Mouse (Mus musculus): ENCODE measurements at regions not wholly inside any gene's neighbourhood (a gene's known extent, or its start where the extent isn't known, plus 50 kb on each side); places are given as distances from the start of the nearest gene placed in this dataset.
"Not testable (repeated sequence)": the region's sequence is repeated elsewhere in the genome, so short reads cannot be mapped to it uniquely, and the experiment has no call there.

DNA sequence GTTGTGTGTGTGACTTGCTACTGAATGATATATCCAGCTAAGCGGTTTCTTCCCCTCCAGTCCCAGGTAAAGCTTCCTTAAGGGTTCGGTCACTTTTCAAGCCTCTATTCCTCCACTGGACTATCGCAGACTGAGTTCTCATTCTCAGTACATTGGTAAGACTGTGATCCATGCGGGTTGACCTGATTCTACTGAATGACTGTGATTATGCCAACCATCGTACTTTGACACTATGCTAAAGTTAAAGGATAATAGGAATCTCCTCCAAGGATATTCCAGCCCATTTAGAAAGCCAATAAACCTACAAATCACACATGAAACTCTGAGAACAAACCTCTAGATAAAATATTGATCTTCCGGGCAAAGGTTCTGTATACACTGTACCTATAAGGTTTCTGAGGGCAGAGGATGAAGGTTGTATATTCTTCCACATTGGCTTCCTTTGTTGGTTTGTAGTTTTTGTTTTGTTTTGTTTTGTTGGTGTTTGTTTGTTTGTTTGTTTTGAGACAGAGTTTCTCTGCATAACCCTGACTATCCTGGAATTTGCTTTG is 223.7 kb upstream of the Zpld1 start:
- DNase-seq (ENCODE audit: low spot score): no peak

DNA sequence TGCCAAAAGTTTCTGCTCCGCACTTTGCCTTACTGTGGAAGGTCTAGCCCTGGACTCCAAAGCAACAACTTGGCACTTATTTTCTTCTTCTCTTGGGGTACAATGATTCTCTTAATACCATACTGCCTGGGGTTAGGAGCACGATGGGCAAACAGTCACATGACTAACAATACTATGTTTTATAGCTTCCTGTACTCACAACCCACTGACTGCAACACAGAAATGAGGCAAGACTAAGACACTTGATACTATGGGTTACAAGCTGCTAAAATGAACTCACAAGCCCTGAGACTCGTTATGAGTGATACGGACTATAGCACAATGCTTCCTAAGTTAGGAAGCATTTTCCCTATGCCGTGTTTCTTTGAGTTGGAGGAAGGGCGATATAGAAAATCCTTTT is 222.3 kb upstream of the Zpld1 start:
- no peak for DNase-seq (ENCODE audit: low spot score)

DNA sequence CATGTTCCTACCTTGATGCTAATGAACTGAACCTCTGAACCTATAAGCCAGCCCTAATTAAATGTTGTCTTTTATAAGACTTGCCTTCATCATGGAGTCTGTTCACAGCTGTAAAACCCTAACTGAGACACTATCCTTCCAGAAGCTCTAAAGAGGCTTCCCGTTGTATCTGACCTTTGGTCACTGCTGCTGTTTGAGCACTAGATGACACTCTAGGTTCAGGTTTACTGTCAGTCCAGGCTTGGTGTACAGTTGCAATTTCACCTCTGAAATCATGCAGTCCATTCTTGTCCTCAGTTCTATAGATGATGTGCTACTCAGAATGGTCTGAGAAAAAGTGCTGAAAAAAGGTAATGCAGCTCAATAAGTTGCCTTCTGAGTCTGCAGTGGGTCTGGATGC is 221.9 kb upstream of the Zpld1 start:
- DNase-seq (ENCODE audit: low spot score): no peak

DNA sequence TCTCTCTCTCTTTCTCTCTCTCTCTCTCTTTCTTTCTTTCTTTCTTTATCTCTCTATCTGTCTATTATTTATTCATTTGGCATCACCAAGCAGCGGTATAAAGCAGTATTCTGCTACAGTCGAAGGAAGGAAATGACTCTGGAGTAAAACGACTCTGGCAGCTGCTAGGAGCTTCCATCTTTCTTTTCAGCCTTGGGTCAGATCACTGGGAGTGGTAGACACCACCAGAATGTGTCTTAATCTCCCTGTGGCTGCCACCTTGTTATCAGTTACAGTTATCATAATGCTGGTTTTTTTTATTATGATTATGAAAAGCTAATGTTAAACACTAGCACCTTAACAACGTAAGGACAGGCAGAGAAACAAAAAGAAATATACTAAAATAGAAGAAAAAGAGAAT is 219.2 kb upstream of the Zpld1 start:
- DNase-seq (ENCODE audit: low spot score): no peak

DNA sequence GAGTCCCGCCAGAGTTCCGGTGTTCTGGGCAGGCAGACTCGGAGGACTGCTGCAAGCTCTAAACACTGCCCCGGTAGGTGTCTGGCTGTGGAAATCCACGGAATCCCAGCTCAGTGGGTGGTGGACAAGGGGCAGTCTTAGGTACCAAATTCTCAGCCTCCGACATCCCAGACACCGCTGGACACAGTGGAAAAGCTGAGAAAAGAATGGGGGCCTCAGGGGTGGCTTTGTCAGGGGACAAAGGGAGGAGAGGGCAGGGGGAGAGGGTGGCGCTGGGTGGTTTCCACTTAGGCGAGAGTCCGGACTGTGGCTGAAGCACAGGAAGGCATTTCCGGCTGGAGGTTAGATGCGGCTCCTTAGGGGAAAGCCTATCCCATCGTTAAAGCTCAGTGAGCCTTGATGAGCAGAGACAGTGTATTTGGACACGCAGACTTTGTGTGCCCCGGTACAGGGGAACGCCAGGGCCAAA is 217.5 kb upstream of the Zpld1 start:
- DNase-seq (ENCODE audit: low spot score): no peak

DNA sequence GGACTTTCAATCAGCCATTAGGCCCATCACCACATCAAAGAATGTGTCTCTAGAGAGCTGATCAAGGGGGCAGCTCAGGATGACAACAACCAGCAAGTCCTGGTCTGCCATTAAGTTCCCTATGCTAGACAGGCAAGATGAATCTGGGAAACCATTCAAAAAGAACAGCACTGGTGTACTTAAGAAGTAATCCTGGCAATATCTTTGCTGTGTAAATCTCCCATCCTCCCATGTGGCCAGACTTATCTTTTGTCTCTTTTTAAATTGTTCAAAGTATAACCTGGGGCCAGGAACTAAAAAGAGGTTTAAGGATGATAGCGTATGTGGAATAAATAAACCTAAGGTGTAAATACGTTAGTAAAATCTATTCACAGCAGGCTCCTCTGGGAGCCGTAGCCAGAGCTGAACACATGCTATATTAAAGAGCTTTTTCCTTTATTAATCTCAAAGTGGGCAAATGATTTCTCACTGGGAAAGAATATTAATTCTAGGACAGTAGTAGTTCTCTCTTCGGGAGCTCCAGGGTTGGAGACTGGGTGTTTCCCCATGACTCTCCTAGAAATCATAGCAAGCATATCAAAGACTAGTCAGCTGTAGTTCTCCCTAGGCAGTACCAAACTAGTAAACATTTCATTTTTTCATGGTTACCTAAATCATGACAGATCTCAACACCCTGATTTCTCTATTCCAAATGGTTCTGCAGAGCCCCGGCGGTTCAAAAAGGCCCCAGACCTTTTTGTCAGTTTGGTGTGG is 216.8 kb upstream of the Zpld1 start:
- no peak for DNase-seq (ENCODE audit: low spot score)

DNA sequence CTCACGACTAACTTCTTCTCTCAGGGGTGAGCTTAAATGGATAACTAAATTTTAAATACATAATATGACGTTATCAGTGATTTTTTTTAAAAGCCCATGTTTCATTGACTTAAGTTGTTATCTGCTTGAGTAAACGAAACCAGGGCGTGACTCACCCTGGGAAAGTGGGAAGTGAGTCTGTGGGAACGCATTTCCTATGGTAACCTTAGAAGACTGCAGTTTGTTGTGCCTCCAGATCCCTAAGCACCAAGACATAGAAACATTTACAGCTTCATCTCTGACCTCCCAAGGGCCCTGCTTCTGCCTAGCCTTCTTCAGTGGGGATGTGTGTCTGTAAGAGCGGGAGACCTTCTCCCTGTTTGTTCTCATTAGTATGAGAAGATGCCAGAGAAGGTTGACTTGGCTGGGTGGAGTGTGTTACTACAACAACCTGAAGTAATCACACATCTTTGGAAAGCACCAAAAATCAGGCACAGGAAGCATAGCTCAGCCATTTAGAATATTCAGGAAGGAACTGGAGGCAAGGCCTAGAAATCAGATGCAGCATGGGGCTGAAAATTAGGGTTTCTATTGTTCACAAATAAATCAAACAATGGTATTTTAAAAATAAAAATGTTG is 207.1 kb upstream of the Zpld1 start:
- no peak for DNase-seq (ENCODE audit: low spot score)

DNA sequence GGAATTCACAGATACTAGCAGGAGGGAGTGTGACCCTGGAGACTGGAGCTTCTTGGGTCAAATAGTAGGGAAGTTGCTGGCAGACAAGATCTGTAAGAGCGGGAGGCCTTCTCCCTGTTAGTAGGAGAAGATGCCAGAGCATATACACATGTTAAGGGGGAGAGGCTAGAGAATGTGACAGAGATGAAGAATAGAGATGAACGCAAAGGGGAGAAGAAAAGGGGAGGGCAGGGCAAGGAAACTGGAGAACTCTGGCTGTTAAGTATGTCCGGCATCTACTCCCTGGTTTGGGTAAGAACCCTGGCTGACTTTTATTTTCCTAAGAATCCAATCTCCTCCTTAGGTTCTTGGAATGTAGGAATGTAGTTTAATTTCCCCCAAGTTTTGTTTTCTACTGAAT is 206.5 kb upstream of the Zpld1 start:
- no peak for DNase-seq (ENCODE audit: low spot score)

DNA sequence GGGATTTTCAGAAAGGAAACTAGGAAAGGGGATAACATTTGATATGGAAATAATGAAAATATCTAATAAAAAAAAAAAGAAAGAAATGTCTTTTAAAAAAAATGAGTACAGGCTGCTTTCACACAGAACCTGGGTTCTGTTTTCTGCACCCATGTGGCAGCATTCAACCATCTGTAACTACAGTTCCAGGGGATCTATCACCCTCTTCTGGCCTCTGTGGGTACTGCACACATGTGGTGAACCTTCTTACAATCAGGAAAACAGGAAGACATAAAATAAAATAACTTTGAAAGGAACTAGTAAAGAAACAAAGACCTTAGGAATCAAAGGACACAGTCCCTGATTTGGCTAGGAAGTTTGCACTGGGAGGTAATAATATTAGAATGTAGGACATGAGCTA is 205.5 kb upstream of the Zpld1 start:
- DNase-seq (ENCODE audit: low spot score): no peak

DNA sequence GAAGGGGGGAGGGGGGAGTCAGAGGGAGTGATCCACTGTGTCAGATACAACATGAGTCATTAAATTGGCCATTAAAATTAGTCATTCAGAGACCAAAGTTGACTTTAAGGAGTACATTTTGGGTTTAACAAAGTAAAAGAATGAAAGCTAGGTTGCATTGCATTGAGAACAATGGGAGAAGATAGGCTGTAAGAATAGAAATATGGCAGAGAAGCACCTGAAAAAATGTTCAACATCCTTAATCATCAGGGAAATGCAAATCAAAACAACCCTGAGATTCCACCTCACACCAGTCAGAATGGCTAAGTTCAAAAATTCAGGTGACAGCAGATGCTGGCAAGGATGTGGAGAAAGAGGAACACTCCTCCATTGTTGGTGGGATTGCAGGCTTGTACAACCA is 202.0 kb upstream of the Zpld1 start:
- not testable (repeated sequence) for DNase-seq (ENCODE audit: low spot score)

DNA sequence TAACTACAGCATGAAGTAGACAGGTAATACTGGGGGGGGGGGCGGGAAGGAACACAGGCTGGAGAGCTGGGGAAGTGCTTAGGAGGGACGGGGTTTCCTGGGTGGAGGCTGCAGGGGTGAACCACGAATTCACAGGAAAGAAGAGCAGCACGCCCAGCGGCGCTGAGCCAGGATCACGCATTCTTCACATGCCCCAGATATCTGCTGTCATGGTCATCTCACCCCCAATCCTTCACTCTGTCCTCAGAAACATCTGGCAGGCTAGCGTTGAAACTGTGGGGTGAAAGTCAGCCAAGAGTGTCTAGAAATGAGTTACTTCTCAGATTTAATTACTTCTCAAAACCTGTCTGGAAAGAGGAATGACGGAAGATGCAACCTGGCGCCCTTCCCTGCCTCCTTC is 197.3 kb upstream of the Zpld1 start:
- DNase-seq (ENCODE audit: low spot score): no peak

DNA sequence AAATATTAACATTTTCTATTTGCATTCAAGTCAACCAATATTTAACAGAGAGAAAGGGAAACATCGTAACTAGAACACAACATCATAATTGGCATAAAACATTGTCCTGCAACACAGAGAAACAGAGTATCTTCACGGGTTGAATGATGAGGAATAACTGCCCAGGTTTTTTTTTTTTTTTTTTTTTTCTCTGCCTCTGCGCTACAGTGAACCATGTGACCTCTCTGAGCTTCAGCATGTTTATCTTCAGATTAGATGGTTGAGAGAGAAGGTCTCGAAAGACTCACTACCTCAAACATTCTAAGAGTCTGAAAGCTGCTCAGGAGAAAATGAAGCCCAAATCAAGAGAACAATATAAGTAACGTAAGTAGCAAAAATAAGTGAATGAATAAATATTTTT is 196.4 kb upstream of the Zpld1 start:
- no peak for DNase-seq (ENCODE audit: low spot score)

DNA sequence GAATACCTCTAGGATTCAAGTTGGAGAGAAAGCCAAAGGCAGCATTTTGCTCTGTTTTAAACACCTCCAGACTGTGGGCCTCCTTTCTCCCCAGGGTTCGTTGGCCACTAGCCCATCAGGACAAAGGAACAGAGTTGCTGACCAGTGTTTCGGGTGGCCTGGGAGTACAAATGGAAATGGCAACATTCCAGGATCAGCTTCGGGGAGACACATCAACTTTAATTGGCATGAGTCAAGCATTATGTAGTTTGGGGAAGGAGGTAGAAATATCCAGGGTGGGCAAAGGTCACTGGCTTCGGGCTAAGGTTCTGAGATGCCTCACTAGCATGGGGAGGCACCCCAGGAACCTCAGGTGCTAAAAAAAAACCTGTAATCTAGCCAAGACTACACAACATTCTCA is 194.3 kb upstream of the Zpld1 start:
- DNase-seq (ENCODE audit: low spot score): no peak

DNA sequence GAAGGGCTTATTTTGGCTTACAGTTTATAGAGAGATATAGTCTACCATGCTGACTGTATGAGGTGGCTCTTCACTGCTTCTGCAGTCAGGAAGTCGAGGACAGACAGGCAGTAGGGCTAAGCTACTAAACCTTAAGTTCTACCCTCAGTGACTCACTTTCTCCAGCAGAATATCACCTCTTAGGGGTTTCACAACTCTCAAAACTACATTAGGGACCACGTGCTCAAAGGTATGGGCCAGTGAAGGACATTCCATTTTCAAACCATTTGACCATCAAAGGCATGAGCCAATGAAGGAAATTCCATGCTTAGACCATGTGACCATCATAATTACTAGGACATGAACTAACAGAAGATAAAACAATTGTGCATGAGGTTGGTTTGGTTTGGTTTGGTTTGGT is 186.6 kb upstream of the Zpld1 start:
- DNase-seq (ENCODE audit: low spot score): no peak

DNA sequence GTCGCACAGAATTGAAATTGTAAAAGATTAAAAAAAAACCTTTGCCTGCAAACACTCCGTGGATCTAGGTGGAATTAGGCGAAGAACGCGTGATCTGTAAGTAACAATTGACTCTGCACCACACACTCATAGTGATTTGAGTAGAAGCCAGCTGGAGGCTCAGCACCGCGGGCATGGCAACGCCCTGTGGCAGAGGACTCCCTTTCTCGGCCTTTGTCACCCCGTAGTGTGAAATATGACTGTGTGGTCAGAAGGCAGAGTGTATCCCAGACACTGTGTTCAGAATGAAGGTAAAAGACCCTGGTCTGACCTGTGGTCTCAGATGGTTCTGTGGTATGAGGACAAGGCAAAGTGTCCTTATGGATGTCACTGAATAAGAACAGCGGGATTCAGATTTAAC is 183.0 kb upstream of the Zpld1 start:
- no peak for DNase-seq (ENCODE audit: low spot score)

DNA sequence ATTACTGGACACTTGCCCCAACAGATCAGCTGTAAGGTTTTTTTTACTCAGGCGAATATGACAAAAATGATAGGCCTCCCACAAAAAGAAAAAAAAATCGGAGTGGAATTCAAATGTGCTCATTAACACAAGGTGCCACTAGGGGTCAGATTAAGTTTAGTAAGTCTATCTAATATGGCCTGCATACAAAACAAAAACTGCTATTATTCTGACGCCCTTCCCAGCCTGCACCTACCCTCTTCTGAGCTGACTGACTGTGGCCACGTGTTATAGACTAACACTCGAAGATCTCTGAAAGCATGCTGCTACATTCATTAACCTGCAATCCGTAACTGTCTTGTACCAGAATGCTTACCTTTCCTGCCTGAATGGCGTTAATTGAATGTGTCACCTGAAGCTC is 182.5 kb upstream of the Zpld1 start:
- no peak for DNase-seq (ENCODE audit: low spot score)

DNA sequence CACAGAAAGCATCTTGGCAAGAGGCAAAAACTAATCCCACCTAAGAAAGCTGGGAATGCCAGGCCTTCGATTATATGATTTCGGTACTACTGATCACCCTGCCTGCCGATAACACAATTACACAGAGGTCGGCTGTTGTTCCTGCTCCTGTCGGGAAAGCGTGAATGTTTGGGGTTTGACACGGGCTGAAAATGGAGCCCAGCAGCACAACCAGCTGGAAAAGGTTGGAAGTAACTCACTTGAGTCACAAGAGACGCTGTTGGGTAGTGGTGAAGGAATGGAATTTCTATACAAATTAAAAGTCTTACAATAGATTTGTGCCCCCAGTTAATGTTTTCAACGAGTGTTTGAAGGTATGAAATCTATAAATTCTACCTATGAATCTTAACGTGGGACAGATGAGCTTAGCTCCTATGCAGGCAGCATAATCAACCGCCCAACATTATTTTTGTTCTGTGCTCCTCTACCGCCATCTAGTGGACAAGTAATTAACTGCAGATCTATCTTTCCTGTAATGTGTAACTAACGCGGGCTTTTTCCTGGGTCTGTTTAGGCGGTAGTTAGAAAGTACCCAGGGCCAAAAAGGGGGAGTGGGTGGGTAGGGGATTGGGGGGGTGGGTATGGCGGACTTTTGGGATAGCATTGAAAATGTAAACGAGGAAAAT is 178.9 kb upstream of the Zpld1 start:
- DNase-seq (ENCODE audit: low spot score): no peak

DNA sequence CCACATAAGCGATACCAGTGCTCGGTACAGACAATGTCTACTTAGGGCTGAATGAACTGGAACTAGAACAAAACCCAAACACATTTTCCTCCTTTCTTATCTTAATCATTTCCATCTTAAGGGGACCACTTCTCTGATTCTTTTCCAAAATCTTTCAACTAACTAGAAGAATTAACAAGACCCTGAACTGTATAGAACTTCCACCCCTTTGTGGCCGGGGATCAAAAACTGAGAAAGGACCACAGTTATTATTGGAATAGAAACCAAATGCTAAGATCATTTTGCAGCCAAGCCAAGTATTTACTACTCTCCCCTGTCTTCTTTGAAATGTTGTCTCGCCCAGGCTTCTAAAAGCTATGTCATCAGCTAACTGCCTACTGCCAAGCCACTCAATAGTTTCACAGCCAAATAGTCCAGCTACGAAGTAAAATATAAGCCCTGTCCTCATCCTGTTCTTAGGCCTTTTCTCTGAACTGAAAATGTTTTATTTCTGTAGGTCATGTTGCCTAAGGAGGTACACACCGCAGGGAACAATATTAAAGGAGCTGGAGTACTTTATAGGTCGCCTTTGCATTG is 177.3 kb upstream of the Zpld1 start:
- DNase-seq (ENCODE audit: low spot score): no peak

DNA sequence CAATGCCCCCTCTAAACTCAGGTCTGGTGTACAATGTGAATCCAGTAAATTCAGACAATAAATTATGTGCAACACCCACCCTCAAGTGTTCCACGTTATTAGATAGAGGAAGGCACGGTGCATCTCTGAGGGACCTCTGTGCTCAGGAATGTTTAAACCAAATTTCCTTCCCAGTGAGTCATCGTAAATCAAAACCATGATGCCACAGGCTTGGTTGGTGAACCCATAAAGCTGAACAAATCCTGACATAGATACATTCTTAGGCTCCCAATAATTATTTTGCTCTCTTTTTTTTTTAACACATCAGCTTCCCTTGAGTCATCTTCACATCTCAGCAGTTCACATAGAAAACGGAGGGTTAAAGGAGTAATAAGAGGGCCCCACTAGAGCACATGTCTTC is 173.6 kb upstream of the Zpld1 start:
- no peak for DNase-seq (ENCODE audit: low spot score)

DNA sequence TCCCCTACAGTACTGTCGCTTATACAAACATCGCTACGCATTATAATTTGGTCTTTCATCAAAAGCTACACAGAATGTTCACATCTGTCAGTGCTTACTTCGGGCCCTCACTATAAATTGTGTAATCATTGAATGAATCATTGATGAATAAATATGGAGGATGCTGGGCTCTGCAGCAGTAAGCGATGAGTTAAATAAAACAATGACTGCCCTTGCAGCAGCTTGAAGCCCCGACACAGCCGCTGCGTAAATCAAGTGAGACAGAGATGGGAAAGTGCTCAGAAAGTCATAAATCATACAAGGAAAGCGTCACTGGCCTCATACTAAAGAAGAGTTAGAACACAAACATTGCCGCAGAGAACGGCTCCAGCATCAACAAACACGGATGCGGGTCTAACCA is 172.9 kb upstream of the Zpld1 start:
- DNase-seq (ENCODE audit: low spot score): no peak

DNA sequence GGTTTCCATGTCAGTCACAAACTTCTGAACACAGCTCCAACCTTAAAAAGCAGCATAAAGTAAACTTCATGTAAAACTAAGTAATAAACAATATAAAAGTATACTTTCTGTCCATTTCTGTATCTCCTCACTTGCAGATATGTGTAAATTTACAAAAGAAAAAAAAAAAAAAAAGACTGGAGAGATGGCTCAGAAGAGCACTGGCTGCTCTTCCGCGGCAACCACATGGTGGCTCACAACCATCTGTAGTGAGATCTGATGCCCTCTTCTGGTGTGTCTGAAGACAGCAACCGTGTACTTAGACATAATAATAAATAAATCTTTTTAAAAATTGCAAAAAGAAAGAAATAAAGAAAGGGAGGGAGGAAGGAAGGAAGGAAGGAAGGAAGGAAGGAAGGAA is 171.9 kb upstream of the Zpld1 start:
- no peak for DNase-seq (ENCODE audit: low spot score)

DNA sequence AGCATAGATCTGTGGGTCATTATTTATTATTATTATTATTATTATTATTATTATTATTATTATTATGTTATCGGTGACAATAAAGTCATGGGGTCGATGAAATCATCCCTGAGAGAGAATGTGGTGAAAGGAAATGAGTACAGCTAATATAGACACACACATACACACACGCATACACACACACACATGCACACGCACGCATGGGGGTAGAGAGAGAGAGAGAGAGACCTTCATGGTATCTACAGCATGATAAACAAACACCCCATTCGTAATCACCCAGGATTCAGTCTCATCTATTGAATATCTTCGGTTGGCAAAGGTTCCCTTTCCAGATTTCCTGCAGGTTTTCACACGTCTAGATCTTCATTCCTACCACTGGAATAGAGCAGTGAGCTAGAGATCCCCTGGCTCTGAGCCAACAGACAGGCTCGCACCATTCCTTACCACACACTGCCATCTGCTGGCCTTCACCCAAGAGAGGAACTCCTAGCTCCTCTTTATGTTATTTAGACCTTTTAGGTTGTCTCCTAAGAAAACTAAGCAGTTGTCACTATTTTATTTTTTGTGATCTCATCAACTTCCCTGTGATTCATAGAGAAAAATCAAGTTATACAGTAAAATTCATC is 171.2 kb upstream of the Zpld1 start:
- peak; percentile 53 for DNase-seq (ENCODE audit: low spot score)

Measured in urinary bladder, adult 2 months (tissue).